Mouse (Mus musculus) c-Kit-positive CD71-negative TER-119-negative erythroid progenitor cells, embryonic 14.5 days (primary cell): ENCODE results near the gene Oprl1.

Experiments
- DNase-seq: peaks from one replicate; pipeline ENCODE4 v3.0.0-alpha.2; 2013; ENCODE audit warnings: low read depth

Oprl1 gene

GRCm38 (mm10) chr2:181766672-181767557 is 52.1 kb downstream of the Oprl1 start:
- DNase-seq: no peak

GRCm38 (mm10) chr2:181768451-181768850 is 53.6 kb downstream of the Oprl1 start:
- DNase-seq: no peak

GRCm38 (mm10) chr2:181769397-181769796 is 54.6 kb downstream of the Oprl1 start:
- DNase-seq: no peak
